Mouse (Mus musculus): ENCODE data around the gene Lamtor2. TPM values are rescaled to one million over a fixed set of nuclear protein-coding genes. Genes with fewer than 3 reads are reported as not detected.
"Not testable (repeated sequence)": the region's sequence is repeated elsewhere in the genome, so short reads cannot be mapped to it uniquely, and the experiment has no call there.

Gene Lamtor2
- polyA plus RNA-seq, 1 experiment from 2014 or later, result 256 TPM

DNA sequence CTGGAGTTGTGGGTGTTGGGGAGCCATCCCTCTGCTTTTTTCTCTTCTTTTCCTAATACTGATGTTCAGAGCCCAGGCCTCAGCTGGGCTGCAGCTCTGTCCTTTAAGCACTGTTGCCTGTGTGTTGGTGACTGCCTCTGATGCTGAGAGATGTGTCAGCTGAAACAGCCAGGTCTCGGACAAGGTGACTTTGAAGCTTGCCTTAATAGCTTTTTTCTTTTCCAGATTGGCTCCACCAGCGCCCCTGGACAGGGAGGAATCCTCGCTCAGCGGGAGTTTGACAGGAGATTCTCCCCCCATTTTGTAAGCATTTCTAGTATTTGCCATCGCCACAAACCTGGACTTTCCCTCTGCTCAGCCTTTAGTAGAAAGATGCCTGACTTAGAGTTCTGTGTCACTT is 33.8 kb upstream of the Lamtor2 start:
- Histone ChIP-seq H3K9me3 (ENCODE audit: control insufficient read depth, low read length) (no peaks in the 10 kb centered on the region), H3K4me2 (ENCODE audit: low read depth, low read length) (no peak overlapping the region), H3K4me1 (ENCODE audit: control insufficient read depth, insufficient read depth, low read length) (no peaks in the 10 kb centered on the region), H3K9ac (ENCODE audit: low read depth, low read length) (no peak overlapping the region), H3K4me3 (ENCODE audit: low read length) (no peak overlapping the region), H3K27ac (ENCODE audit: low read length) (no peak overlapping the region), H3K27me3 (replicated peaks; ENCODE audit: control insufficient read depth, insufficient read depth, low read length) (no peaks in the 10 kb centered on the region), H3K36me3 (ENCODE audit: control insufficient read depth, insufficient read depth, low read length) (peaks cover 18% of the 10 kb centered on the region)
- no peak for ATAC-seq
- WGBS, result 92% methylated on average over 5 of the region's 5 CpGs

- Histone ChIP-seq H3K36me3 (ENCODE audit: control insufficient read depth, insufficient read depth, low read length) (peaks cover 18% of the 10 kb centered on the region), H3K4me2 (ENCODE audit: low read depth, low read length) (no peak overlapping the region)
These were observed 32.9 kb upstream of the Lamtor2 start for GRCm38 (mm10) chr3:88585769-88586168.

DNA sequence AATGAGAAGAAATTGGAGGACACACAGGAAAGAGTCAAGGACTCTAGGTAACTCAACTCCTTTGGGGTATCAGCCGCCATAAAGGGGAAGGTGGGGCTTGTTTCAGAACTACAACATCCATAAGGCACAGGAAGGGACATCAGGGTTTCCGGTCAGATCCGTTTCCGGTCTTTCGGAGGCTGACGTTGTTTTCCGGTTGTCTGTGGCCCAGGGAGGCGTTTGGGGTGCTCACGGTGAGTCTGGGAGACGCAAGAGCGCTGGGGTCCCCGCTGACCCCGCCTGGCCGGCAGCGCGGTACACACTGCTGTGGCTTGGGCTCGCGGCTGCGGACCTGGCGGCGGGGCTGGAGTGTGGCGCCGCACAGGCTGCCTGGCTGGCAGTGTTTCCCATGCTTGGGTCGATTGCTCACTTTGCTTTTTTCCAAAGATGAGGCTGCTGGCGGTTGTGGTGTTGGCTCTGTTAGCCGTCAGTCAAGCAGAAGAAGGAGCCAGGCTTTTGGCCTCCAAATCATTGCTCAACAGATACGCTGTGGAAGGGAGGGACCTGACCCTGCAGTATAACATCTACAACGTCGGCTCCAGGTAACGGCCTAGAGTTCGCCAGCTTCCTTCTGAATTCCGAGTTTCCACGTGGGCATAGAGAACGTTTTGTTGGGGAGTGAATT is 26.7 kb upstream of the Lamtor2 start:
- WGBS, result under 1% methylated on average over 34 of the region's 34 CpGs
- Histone ChIP-seq H3K4me3 (ENCODE audit: low read length) (peak overlapping the region; percentile 85), H3K4me2 (ENCODE audit: low read depth, low read length) (peak overlapping the region; percentile 65), H3K9ac (ENCODE audit: low read depth, low read length) (peak overlapping the region; percentile 93), H3K9me3 (ENCODE audit: control insufficient read depth, low read length) (no peaks in the 10 kb centered on the region), H3K36me3 (ENCODE audit: control insufficient read depth, insufficient read depth, low read length) (no peaks in the 10 kb centered on the region), H3K27ac (ENCODE audit: low read length) (peak overlapping the region; percentile 71), H3K27me3 (replicated peaks; ENCODE audit: control insufficient read depth, insufficient read depth, low read length) (no peaks in the 10 kb centered on the region), H3K4me1 (ENCODE audit: control insufficient read depth, insufficient read depth, low read length) (peaks cover 9% of the 10 kb centered on the region)
- peak; percentile 91 for ATAC-seq

More at GRCm38 (mm10) chr3:88585769-88586168, 32.9 kb upstream of the Lamtor2 start:
- Histone ChIP-seq H3K4me1 (ENCODE audit: control insufficient read depth, insufficient read depth, low read length) (peaks cover 4% of the 10 kb centered on the region; the same call in 1 of the 2 replicates), H3K9me3 (ENCODE audit: control insufficient read depth, low read length) (no peaks in the 10 kb centered on the region), H3K9ac (ENCODE audit: low read depth, low read length) (no peak overlapping the region), H3K27ac (ENCODE audit: low read length) (no peak overlapping the region), H3K4me3 (ENCODE audit: low read length) (no peak overlapping the region), H3K27me3 (replicated peaks; ENCODE audit: control insufficient read depth, insufficient read depth, low read length) (no peaks in the 10 kb centered on the region)
- WGBS, result 88% methylated on average over 6 of the region's 6 CpGs
- ATAC-seq, result no peak

GRCm38 (mm10) chr3:88578498-88579424 is 25.9 kb upstream of the Lamtor2 start:
- Histone ChIP-seq H3K4me1 (ENCODE audit: control insufficient read depth, insufficient read depth, low read length) (peaks cover 9% of the 10 kb centered on the region), H3K9ac (ENCODE audit: low read depth, low read length) (no peak overlapping the region), H3K27ac (ENCODE audit: low read length) (no peak overlapping the region), H3K27me3 (replicated peaks; ENCODE audit: control insufficient read depth, insufficient read depth, low read length) (no peaks in the 10 kb centered on the region), H3K4me3 (ENCODE audit: low read length) (peak overlapping the region; percentile 85), H3K4me2 (ENCODE audit: low read depth, low read length) (peak overlapping the region; percentile 30), H3K36me3 (ENCODE audit: control insufficient read depth, insufficient read depth, low read length) (no peaks in the 10 kb centered on the region), H3K9me3 (ENCODE audit: control insufficient read depth, low read length) (no peaks in the 10 kb centered on the region)
- peak; percentile 26 for ATAC-seq
- WGBS, result 48% methylated on average over 8 of the region's 8 CpGs

DNA sequence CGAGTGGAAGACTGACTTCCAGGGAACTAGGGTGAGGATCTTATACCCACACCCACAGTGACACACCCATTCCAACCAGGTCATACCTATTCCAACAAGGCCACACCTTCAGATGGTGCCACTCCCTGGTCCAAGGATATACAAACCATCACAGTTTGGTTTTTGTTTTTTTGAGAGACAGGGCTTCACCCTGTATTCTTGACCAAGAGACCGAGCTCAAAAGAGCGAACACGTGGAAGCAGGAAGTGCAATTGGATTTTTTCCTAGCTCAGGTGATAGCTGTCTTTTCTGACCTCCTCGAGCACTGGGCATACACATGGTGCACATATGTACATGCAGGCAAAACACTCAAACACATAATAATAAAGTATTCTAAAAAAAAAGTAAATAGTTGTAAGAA is 25.0 kb upstream of the Lamtor2 start:
- 83% methylated on average over 5 of the region's 5 CpGs for WGBS
- not testable (repeated sequence) for H3K9ac ChIP-seq (ENCODE audit: low read depth, low read length); H3K36me3 ChIP-seq (ENCODE audit: control insufficient read depth, insufficient read depth, low read length); H3K9me3 ChIP-seq (ENCODE audit: control insufficient read depth, low read length); H3K27ac ChIP-seq (ENCODE audit: low read length); H3K4me3 ChIP-seq (ENCODE audit: low read length); H3K4me2 ChIP-seq (ENCODE audit: low read depth, low read length); ATAC-seq; H3K27me3 ChIP-seq (replicated peaks; ENCODE audit: control insufficient read depth, insufficient read depth, low read length); H3K4me1 ChIP-seq (ENCODE audit: control insufficient read depth, insufficient read depth, low read length)

DNA sequence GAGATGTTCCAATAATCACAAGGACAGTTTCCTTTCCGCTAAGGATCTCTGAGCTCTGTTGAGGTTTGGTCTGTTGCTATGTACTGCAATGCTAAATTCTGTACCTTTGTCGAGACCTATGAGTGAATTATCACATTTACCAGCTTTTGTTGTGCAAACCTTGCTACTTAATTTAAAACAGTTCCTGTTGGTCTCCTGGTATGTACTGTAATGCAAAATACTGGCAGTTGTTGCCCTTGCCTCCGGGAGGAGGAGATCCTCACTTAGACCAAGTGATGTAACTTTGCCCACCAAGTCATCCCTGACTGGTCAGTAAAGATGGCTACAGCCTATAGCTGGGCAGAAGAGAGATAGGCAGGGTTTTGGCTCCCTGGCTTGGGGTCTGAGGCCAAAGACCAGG is 22.7 kb upstream of the Lamtor2 start, which contains the start of gene Ssr2:
Gene Ssr2, plus strand, starts transcription at position 337 of the 400 bp plus-strand sequence.
- H3K4me1 ChIP-seq (ENCODE audit: control insufficient read depth, insufficient read depth, low read length), result peaks cover 5% of the 10 kb centered on the region
- no peak for ATAC-seq
- H3K4me3 ChIP-seq (ENCODE audit: low read length), result no peak within 1 kb of the TSS
- no peak within 1 kb of the TSS for H3K9ac ChIP-seq (ENCODE audit: low read depth, low read length)
- H3K27ac ChIP-seq (ENCODE audit: low read length), result no peak within 1 kb of the TSS
- 91% methylated on average over 3 of the region's 3 CpGs for WGBS
- no peaks in the 10 kb centered on the region for H3K9me3 ChIP-seq (ENCODE audit: control insufficient read depth, low read length)
- no peak within 1 kb of the TSS for H3K4me2 ChIP-seq (ENCODE audit: low read depth, low read length)
- no peaks in the 10 kb centered on the region for H3K27me3 ChIP-seq (replicated peaks; ENCODE audit: control insufficient read depth, insufficient read depth, low read length)
- no peaks in the 10 kb centered on the region for H3K36me3 ChIP-seq (ENCODE audit: control insufficient read depth, insufficient read depth, low read length)

GRCm38 (mm10) chr3:88573810-88574209 is 20.9 kb upstream of the Lamtor2 start:
- H3K4me1 ChIP-seq (ENCODE audit: control insufficient read depth, insufficient read depth, low read length), result no peaks in the 10 kb centered on the region
- no peaks in the 10 kb centered on the region for H3K27me3 ChIP-seq (replicated peaks; ENCODE audit: control insufficient read depth, insufficient read depth, low read length)
- no peaks in the 10 kb centered on the region for H3K36me3 ChIP-seq (ENCODE audit: control insufficient read depth, insufficient read depth, low read length)
- H3K4me3 ChIP-seq (ENCODE audit: low read length), result no peak overlapping the region
- H3K9ac ChIP-seq (ENCODE audit: low read depth, low read length), result no peak overlapping the region
- 84% methylated on average over 2 of the region's 2 CpGs for WGBS
- no peak for ATAC-seq
- H3K9me3 ChIP-seq (ENCODE audit: control insufficient read depth, low read length), result no peaks in the 10 kb centered on the region
- no peak overlapping the region for H3K27ac ChIP-seq (ENCODE audit: low read length)
- H3K4me2 ChIP-seq (ENCODE audit: low read depth, low read length), result no peak overlapping the region

DNA sequence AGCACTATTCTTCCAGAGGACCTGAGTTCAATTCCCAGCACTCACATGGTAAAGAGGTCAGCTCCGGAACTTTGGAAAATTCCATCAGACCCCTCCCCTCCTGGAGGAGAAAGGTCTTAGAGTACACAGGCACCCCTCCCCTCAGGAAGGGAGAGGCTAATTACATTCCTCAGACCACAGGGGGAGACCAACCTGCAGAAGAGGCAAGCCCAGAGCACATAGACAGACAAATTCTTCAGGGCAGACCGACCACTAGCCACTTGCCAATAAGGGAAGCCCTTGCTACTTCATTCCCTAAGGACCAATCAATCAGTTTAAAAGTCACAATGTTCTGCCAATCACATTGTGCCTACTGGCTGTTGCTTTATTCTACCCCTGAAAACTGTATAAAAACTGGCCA is 20.0 kb upstream of the Lamtor2 start:
- 74% methylated on average over 2 of the region's 2 CpGs for WGBS
- peaks cover 6% of the 10 kb centered on the region for H3K36me3 ChIP-seq (ENCODE audit: control insufficient read depth, insufficient read depth, low read length)
- H3K27me3 ChIP-seq (replicated peaks; ENCODE audit: control insufficient read depth, insufficient read depth, low read length), result no peaks in the 10 kb centered on the region

GRCm38 (mm10) chr3:88571856-88572255 is 19.0 kb upstream of the Lamtor2 start:
- ATAC-seq, result no peak
- H3K9me3 ChIP-seq (ENCODE audit: control insufficient read depth, low read length), result no peaks in the 10 kb centered on the region
- H3K27me3 ChIP-seq (replicated peaks; ENCODE audit: control insufficient read depth, insufficient read depth, low read length), result no peaks in the 10 kb centered on the region
- WGBS, result 81% methylated on average over 1 of the region's 1 CpGs
- H3K4me3 ChIP-seq (ENCODE audit: low read length), result no peak overlapping the region
- H3K27ac ChIP-seq (ENCODE audit: low read length), result no peak overlapping the region
- no peaks in the 10 kb centered on the region for H3K4me1 ChIP-seq (ENCODE audit: control insufficient read depth, insufficient read depth, low read length)
- no peak overlapping the region for H3K4me2 ChIP-seq (ENCODE audit: low read depth, low read length)
- peaks cover 13% of the 10 kb centered on the region for H3K36me3 ChIP-seq (ENCODE audit: control insufficient read depth, insufficient read depth, low read length)
- H3K9ac ChIP-seq (ENCODE audit: low read depth, low read length), result no peak overlapping the region

More for the DNA sequence above, 20.0 kb upstream of the Lamtor2 start:
- H3K9ac ChIP-seq (ENCODE audit: low read depth, low read length), result no peak overlapping the region
- H3K27ac ChIP-seq (ENCODE audit: low read length), result no peak overlapping the region
- H3K9me3 ChIP-seq (ENCODE audit: control insufficient read depth, low read length), result no peaks in the 10 kb centered on the region
- ATAC-seq, result no peak
- no peak overlapping the region for H3K4me3 ChIP-seq (ENCODE audit: low read length)
- no peaks in the 10 kb centered on the region for H3K4me1 ChIP-seq (ENCODE audit: control insufficient read depth, insufficient read depth, low read length)
- no peak overlapping the region for H3K4me2 ChIP-seq (ENCODE audit: low read depth, low read length)
